Mouse (Mus musculus) ES-Bruce4 (cell line): ENCODE data around the gene Sbk3.

Source experiments
- CTCF ChIP-seq: IDR thresholded peaks from one replicate; pipeline ENCODE4 v1.8.1; 2011; ENCODE audit warnings: low read depth, low read length
- POLR2A ChIP-seq: IDR thresholded peaks from one replicate; pipeline ENCODE4 v1.8.1; 2011; ENCODE audit warnings: low read length; ENCODE audit not compliant: insufficient read depth

DNA sequence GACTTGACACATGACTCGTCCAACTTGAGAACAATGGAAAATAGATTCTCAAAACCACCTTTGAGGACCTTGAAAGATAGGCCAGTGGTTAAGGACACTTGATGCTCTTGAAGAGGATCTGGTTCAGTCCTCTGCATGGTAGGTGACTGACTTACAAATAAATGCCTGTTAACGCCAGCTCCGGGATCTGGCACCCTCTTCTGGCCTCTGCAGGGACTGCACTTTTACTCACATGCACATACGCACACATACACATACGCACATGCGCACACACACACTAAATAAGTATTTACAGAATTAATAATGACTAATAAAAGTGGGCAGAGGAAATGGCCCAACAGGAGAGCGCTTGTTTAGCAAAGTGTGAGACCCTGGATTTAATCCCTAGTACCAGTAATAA lies 5.9 kb upstream of the Sbk3 start:
- TF ChIP-seq POLR2A (no peak), CTCF (peak; percentile 50)
